Mouse (Mus musculus): ENCODE measurements at regions not wholly inside any gene's neighbourhood (a gene's known extent, or its start where the extent isn't known, plus 50 kb on each side); places are given as distances from the start of the nearest gene placed in this dataset.

- peak; percentile 78 for ATAC-seq (ENCODE audit: insufficient read depth)
- 38% methylated on average over 4 of the region's 4 CpGs for WGBS
- no peaks in the 10 kb centered on the region for H3K36me3 ChIP-seq (ENCODE audit: insufficient read depth)
- H3K4me2 ChIP-seq = no peak overlapping the region
- H3K27ac ChIP-seq (ENCODE audit: low read depth) = peak overlapping the region; percentile 69; the same call in 1 of the 2 replicates
- H3K9ac ChIP-seq = no peak overlapping the region
- H3K27me3 ChIP-seq (ENCODE audit: insufficient read depth, low read length) = no peaks in the 10 kb centered on the region
- H3K4me1 ChIP-seq (ENCODE audit: insufficient read depth) = peaks cover 16% of the 10 kb centered on the region; the same call in 1 of the 2 replicates
- no peak overlapping the region for H3K4me3 ChIP-seq (ENCODE audit: low read depth, low read length)
- H3K9me3 ChIP-seq (ENCODE audit: low read depth, low read length) = no peaks in the 10 kb centered on the region
- peak; percentile 84 for DNase-seq
- TF ChIP-seq CTCF (IDR thresholded peaks at IDR 0.05; ENCODE audit: low read depth) = no peak
Observed at GRCm38 (mm10) chr1:71941688-71942087, 270.4 kb downstream of the Mreg start.

GRCm38 (mm10) chr1:71940900-71941299, 271.2 kb downstream of the Mreg start:
- peaks cover 18% of the 10 kb centered on the region; the same call in 1 of the 2 replicates for H3K4me1 ChIP-seq (ENCODE audit: insufficient read depth)
- 23% methylated on average over 4 of the region's 4 CpGs for WGBS
- H3K36me3 ChIP-seq (ENCODE audit: insufficient read depth) = no peaks in the 10 kb centered on the region
- H3K9me3 ChIP-seq (ENCODE audit: low read depth, low read length) = no peaks in the 10 kb centered on the region
- no peak overlapping the region for H3K4me3 ChIP-seq (ENCODE audit: low read depth, low read length)
- DNase-seq (no peak), ATAC-seq (ENCODE audit: insufficient read depth) (no peak)
- peak overlapping the region; percentile 61; the same call in 1 of the 2 replicates for H3K27ac ChIP-seq (ENCODE audit: low read depth)
- H3K9ac ChIP-seq = no peak overlapping the region
- no peak overlapping the region for H3K4me2 ChIP-seq
- no peak for TF ChIP-seq CTCF (IDR thresholded peaks at IDR 0.05; ENCODE audit: low read depth)
- H3K27me3 ChIP-seq (ENCODE audit: insufficient read depth, low read length) = no peaks in the 10 kb centered on the region

- no peak for TF ChIP-seq CTCF (IDR thresholded peaks at IDR 0.05; ENCODE audit: low read depth)
- DNase-seq (peak; percentile 63), ATAC-seq (ENCODE audit: insufficient read depth) (0 out of 2 replicates have a peak, but pooled peaks have one; percentile 2)
- no peaks in the 10 kb centered on the region for H3K27me3 ChIP-seq (ENCODE audit: insufficient read depth, low read length)
- peak overlapping the region; percentile 3; the same call in 1 of the 2 replicates for H3K4me2 ChIP-seq
- no peaks in the 10 kb centered on the region for H3K36me3 ChIP-seq (ENCODE audit: insufficient read depth)
- no peak overlapping the region for H3K9ac ChIP-seq
- H3K4me1 ChIP-seq (ENCODE audit: insufficient read depth) = peaks cover 18% of the 10 kb centered on the region; the same call in 1 of the 2 replicates
- no peak overlapping the region for H3K4me3 ChIP-seq (ENCODE audit: low read depth, low read length)
- WGBS = 22% methylated on average over 12 of the region's 12 CpGs
- H3K9me3 ChIP-seq (ENCODE audit: low read depth, low read length) = no peaks in the 10 kb centered on the region
- H3K27ac ChIP-seq (ENCODE audit: low read depth) = no peak overlapping the region
Observed at GRCm38 (mm10) chr1:71938323-71939007, 273.6 kb downstream of the Mreg start.

GRCm38 (mm10) chr1:71937922-71938321, 274.2 kb downstream of the Mreg start:
- H3K4me2 ChIP-seq = 0 out of 2 replicates have a peak overlapping the region, but pooled peaks have one; percentile 3
- H3K9ac ChIP-seq = no peak overlapping the region
- DNase-seq (peak; percentile 31), ATAC-seq (ENCODE audit: insufficient read depth) (0 out of 2 replicates have a peak, but pooled peaks have one; percentile 9)
- no peaks in the 10 kb centered on the region for H3K9me3 ChIP-seq (ENCODE audit: low read depth, low read length)
- 34% methylated on average over 8 of the region's 8 CpGs for WGBS
- H3K4me1 ChIP-seq (ENCODE audit: insufficient read depth) = peaks cover 18% of the 10 kb centered on the region; the same call in 1 of the 2 replicates
- H3K36me3 ChIP-seq (ENCODE audit: insufficient read depth) = no peaks in the 10 kb centered on the region
- TF ChIP-seq CTCF (IDR thresholded peaks at IDR 0.05; ENCODE audit: low read depth) = no peak
- no peak overlapping the region for H3K27ac ChIP-seq (ENCODE audit: low read depth)
- H3K27me3 ChIP-seq (ENCODE audit: insufficient read depth, low read length) = no peaks in the 10 kb centered on the region
- H3K4me3 ChIP-seq (ENCODE audit: low read depth, low read length) = no peak overlapping the region

- H3K36me3 ChIP-seq (ENCODE audit: insufficient read depth) = no peaks in the 10 kb centered on the region
- no peak for TF ChIP-seq CTCF (IDR thresholded peaks at IDR 0.05; ENCODE audit: low read depth)
- DNase-seq = no peak
- WGBS = 49% methylated on average over 3 of the region's 3 CpGs
- no peak overlapping the region for H3K4me3 ChIP-seq (ENCODE audit: low read depth, low read length)
- no peak overlapping the region for H3K4me2 ChIP-seq
- H3K4me1 ChIP-seq (ENCODE audit: insufficient read depth) = peaks cover 18% of the 10 kb centered on the region; the same call in 1 of the 2 replicates
- H3K9ac ChIP-seq = no peak overlapping the region
- no peaks in the 10 kb centered on the region for H3K27me3 ChIP-seq (ENCODE audit: insufficient read depth, low read length)
- no peak overlapping the region for H3K27ac ChIP-seq (ENCODE audit: low read depth)
- no peaks in the 10 kb centered on the region for H3K9me3 ChIP-seq (ENCODE audit: low read depth, low read length)
- no peak for ATAC-seq (ENCODE audit: insufficient read depth)
Observed at GRCm38 (mm10) chr1:71937168-71937567, 274.9 kb downstream of the Mreg start.

GRCm38 (mm10) chr1:71936501-71937129, 275.5 kb downstream of the Mreg start:
- ATAC-seq (ENCODE audit: insufficient read depth) (no peak), DNase-seq (no peak)
- WGBS = 25% methylated on average over 5 of the region's 5 CpGs
- Histone ChIP-seq H3K4me1 (ENCODE audit: insufficient read depth) (peaks cover 18% of the 10 kb centered on the region; the same call in 1 of the 2 replicates), H3K4me2 (no peak overlapping the region), H3K4me3 (ENCODE audit: low read depth, low read length) (no peak overlapping the region), H3K27me3 (ENCODE audit: insufficient read depth, low read length) (no peaks in the 10 kb centered on the region), H3K9me3 (ENCODE audit: low read depth, low read length) (no peaks in the 10 kb centered on the region), H3K9ac (no peak overlapping the region), H3K36me3 (ENCODE audit: insufficient read depth) (no peaks in the 10 kb centered on the region), H3K27ac (ENCODE audit: low read depth) (no peak overlapping the region)
- no peak for TF ChIP-seq CTCF (IDR thresholded peaks at IDR 0.05; ENCODE audit: low read depth)

- no peak for TF ChIP-seq CTCF (IDR thresholded peaks at IDR 0.05; ENCODE audit: low read depth)
- 88% methylated on average over 2 of the region's 2 CpGs for WGBS
- Histone ChIP-seq H3K9me3 (ENCODE audit: low read depth, low read length) (no peaks in the 10 kb centered on the region), H3K4me2 (no peak overlapping the region), H3K9ac (no peak overlapping the region), H3K27me3 (ENCODE audit: insufficient read depth, low read length) (no peaks in the 10 kb centered on the region), H3K36me3 (ENCODE audit: insufficient read depth) (no peaks in the 10 kb centered on the region), H3K4me1 (ENCODE audit: insufficient read depth) (no peaks in the 10 kb centered on the region), H3K4me3 (ENCODE audit: low read depth, low read length) (no peak overlapping the region), H3K27ac (ENCODE audit: low read depth) (no peak overlapping the region)
- ATAC-seq (ENCODE audit: insufficient read depth) (no peak), DNase-seq (no peak)
Observed at GRCm38 (mm10) chr1:71925501-71925900, 272.5 kb upstream of the Fn1 start.

All from lung, embryonic 14.5 days (tissue).